Mouse (Mus musculus): ENCODE results near the gene Rin2. TPM values are rescaled to one million over a fixed set of nuclear protein-coding genes. Genes with fewer than 3 reads are reported as not detected.
"Not testable (repeated sequence)": the region's sequence is repeated elsewhere in the genome, so short reads cannot be mapped to it uniquely, and the experiment has no call there.

Gene Rin2
- polyA plus RNA-seq, 1 experiment from 2014 or later: 16.9 TPM

DNA sequence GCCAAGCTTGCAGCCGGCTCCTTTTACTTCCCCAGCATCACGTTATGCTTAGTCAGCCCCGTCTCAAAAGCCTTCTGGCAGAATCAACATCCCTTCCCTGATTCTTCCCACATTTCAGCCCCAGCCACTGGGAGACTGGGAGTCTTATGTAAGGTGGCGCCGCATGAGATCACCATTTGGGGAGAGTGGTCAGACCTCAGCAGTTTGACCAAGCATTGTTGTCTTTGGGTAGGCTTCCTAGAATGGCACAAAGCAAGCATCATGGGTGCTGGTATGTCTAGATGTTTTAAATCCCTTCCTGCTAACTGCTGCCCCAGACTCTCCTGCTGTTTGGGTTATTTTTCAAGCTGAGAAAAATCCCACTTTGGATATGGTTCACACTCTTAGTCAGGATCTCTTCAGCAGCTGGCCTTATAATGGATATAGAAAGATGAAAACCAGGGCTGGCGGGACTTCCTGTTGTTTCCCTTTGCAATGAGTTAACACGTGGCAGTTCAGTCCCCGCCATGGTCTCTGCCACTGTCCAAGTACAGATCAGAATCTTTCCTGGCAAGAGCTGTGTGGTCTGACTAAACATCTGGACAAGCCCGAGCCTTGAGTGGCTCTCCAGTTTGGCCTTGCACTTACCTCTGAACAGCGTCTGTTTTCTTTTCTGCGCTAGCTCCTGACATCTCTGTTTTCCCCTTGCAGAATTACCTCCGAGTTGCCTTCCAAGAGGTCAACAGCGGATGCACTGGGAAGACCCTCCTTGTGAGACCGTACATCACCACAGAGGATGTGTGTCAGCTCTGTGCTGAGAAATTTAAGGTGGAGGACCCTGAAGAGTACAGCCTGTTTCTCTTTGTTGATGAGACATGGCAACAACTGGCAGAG is 210.1 kb downstream of the Rin2 start:
- 50% methylated on average over 14 of the region's 14 CpGs for WGBS
- Histone ChIP-seq H3K4me1 (ENCODE audit: control insufficient read depth, insufficient read depth, low read length) (peaks cover 20% of the 10 kb centered on the region), H3K4me2 (ENCODE audit: low read depth, low read length) (no peak overlapping the region), H3K9ac (ENCODE audit: low read depth, low read length) (no peak overlapping the region), H3K4me3 (ENCODE audit: low read length) (no peak overlapping the region), H3K36me3 (ENCODE audit: control insufficient read depth, insufficient read depth, low read length) (peaks cover 6% of the 10 kb centered on the region; the same call in 1 of the 2 replicates), H3K27me3 (replicated peaks; ENCODE audit: control insufficient read depth, insufficient read depth, low read length) (no peaks in the 10 kb centered on the region), H3K27ac (ENCODE audit: low read length) (peak overlapping the region; percentile 72), H3K9me3 (ENCODE audit: control insufficient read depth, low read length) (no peaks in the 10 kb centered on the region)
- ATAC-seq: peak; percentile 34; the same call in 1 of the 2 replicates

DNA sequence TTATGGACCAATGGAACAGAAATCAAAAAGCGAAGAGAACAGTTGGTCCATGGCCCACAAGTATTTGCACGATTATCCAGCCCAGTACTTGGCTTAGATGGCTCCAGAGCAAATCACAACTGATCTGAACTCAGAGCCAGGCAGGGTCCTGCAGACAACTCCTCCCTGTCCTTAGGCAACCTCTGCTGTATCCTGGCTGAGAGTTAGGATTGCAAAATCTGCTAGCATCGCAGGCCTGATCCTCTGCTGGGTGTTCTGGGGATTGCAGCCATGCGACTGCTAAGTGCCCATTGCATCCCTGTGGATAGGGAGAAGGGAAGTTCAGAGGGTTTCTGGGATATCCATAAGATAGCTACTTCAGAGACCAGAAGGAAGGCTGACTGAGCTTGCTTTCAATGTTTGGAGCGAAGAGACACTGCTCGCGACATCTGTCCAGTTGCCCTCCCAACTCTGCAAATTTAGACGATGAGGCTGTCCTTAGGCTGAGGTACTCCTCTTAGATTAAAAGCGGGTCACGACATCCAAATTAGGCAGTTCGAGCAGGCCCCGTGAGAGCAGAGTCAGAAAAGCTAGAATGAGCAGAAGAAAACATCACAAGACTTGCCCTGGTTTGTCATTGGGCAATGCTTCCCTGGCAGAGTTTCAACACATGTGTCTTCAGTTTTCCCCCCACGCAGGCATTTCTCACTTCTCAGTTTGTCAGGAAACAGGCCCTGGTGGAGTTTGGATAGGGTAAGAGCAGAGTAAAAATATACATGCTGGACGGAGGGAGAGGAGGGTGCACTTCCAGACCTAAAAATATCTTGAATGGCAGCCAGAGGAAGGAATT is 213.1 kb downstream of the Rin2 start:
- no peak overlapping the region for H3K9ac ChIP-seq (ENCODE audit: low read depth, low read length)
- H3K4me3 ChIP-seq (ENCODE audit: low read length): no peak overlapping the region
- peak overlapping the region; percentile 67 for H3K27ac ChIP-seq (ENCODE audit: low read length)
- H3K9me3 ChIP-seq (ENCODE audit: control insufficient read depth, low read length): no peaks in the 10 kb centered on the region
- H3K36me3 ChIP-seq (ENCODE audit: control insufficient read depth, insufficient read depth, low read length): peaks cover 4% of the 10 kb centered on the region; the same call in 1 of the 2 replicates
- peaks cover 19% of the 10 kb centered on the region for H3K4me1 ChIP-seq (ENCODE audit: control insufficient read depth, insufficient read depth, low read length)
- 52% methylated on average over 14 of the region's 14 CpGs for WGBS
- H3K4me2 ChIP-seq (ENCODE audit: low read depth, low read length): no peak overlapping the region
- no peaks in the 10 kb centered on the region for H3K27me3 ChIP-seq (replicated peaks; ENCODE audit: control insufficient read depth, insufficient read depth, low read length)
- peak; percentile 68 for ATAC-seq

DNA sequence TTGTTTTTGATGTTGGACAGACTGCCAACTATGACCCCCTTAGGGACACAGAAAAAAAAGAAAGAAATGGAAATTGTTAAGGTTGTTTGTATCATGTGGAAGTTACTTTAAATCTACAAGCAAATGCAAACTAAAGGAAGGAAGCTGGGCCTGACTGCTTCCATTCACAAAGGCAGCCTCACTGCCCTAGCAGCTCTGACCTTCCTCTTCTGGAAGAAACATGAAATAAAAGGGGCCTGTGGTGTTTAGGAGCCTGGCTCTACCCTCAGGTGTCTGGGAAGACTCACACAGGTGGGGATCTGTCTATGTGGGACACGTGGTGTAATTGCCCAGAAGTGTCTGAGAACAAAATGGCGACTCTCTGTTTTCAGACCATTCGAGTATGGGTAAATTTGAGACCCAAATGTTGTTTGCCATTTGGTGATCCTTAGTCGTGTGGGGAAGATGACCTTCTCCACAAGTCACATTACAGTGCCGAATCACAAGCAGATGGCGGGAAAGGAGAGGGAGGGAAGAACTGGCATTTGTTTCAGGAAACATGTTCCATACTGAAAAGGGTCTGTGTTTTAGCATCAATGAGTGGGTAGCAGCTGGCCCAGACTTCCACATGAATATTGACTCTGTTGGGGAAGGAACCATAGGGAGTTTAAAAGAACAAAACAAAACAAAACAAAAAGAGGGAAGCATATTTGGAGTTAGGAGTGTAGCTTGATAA is 213.9 kb downstream of the Rin2 start:
- no peak overlapping the region for H3K9ac ChIP-seq (ENCODE audit: low read depth, low read length)
- peak overlapping the region; percentile 67; the same call in 1 of the 2 replicates for H3K27ac ChIP-seq (ENCODE audit: low read length)
- peaks cover 13% of the 10 kb centered on the region for H3K4me1 ChIP-seq (ENCODE audit: control insufficient read depth, insufficient read depth, low read length)
- H3K4me2 ChIP-seq (ENCODE audit: low read depth, low read length): no peak overlapping the region
- 0 out of 2 replicates have a peak, but pooled peaks have one; percentile 2 for ATAC-seq
- H3K4me3 ChIP-seq (ENCODE audit: low read length): no peak overlapping the region
- H3K27me3 ChIP-seq (replicated peaks; ENCODE audit: control insufficient read depth, insufficient read depth, low read length): no peaks in the 10 kb centered on the region
- H3K36me3 ChIP-seq (ENCODE audit: control insufficient read depth, insufficient read depth, low read length): peaks cover 4% of the 10 kb centered on the region; the same call in 1 of the 2 replicates
- 52% methylated on average over 6 of the region's 6 CpGs for WGBS
- no peaks in the 10 kb centered on the region for H3K9me3 ChIP-seq (ENCODE audit: control insufficient read depth, low read length)

DNA sequence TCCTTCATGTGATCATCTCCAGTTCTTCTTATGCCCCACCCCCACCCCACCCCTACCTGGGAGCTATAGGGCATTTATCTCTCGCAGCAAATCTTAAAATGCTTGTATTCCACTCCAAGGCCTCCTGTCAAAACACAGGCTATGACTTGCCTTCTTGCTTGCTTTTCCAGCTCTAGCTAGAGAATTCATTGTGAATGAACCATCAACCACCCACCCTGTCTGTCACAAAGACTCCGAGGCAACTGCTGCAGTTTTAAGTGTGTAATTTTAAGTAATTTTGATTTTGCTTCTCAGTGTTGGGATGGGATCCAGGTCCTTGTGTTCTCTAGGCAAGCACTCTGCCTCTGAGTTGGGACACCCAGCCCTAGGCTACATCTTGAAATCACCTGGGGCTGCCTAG is 215.6 kb downstream of the Rin2 start:
- Histone ChIP-seq H3K4me1 (ENCODE audit: control insufficient read depth, insufficient read depth, low read length) (0 out of 2 replicates have a peak, but pooled peaks cover 3% of the 10 kb centered on the region), H3K9me3 (ENCODE audit: control insufficient read depth, low read length) (no peaks in the 10 kb centered on the region), H3K36me3 (ENCODE audit: control insufficient read depth, insufficient read depth, low read length) (peaks cover 1% of the 10 kb centered on the region; the same call in 1 of the 2 replicates), H3K4me3 (ENCODE audit: low read length) (no peak overlapping the region), H3K27me3 (replicated peaks; ENCODE audit: control insufficient read depth, insufficient read depth, low read length) (no peaks in the 10 kb centered on the region), H3K4me2 (ENCODE audit: low read depth, low read length) (no peak overlapping the region), H3K9ac (ENCODE audit: low read depth, low read length) (no peak overlapping the region), H3K27ac (ENCODE audit: low read length) (no peak overlapping the region)
- ATAC-seq: no peak
- WGBS: 85% methylated on average over 2 of the region's 2 CpGs

GRCm38 (mm10) chr2:145893756-145894155 is 218.7 kb downstream of the Rin2 start:
- Histone ChIP-seq H3K9me3 (ENCODE audit: control insufficient read depth, low read length) (no peaks in the 10 kb centered on the region), H3K27ac (ENCODE audit: low read length) (no peak overlapping the region), H3K36me3 (ENCODE audit: control insufficient read depth, insufficient read depth, low read length) (no peaks in the 10 kb centered on the region), H3K4me1 (ENCODE audit: control insufficient read depth, insufficient read depth, low read length) (no peaks in the 10 kb centered on the region), H3K9ac (ENCODE audit: low read depth, low read length) (no peak overlapping the region), H3K4me2 (ENCODE audit: low read depth, low read length) (no peak overlapping the region), H3K4me3 (ENCODE audit: low read length) (no peak overlapping the region), H3K27me3 (replicated peaks; ENCODE audit: control insufficient read depth, insufficient read depth, low read length) (no peaks in the 10 kb centered on the region)
- WGBS: 100% methylated on average over 6 of the region's 6 CpGs
- no peak for ATAC-seq

DNA sequence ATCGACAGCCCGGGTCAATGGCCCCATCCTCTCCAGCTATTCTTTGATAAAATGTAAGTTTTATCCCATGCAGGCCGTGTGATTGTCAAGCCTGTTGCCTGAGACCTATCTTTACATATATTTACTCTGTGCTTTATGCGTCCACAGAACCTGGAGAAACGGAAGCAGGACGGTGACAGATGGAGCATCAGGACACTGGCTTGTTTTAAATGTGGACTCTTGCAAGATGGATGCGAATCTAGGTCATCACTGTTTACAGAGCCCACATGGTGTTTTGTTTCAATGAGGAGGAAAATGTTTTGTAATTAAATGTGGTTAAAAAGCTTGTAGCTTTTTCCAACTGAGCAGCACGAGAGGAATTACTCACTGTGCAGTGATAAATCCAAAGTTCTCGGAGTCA is 223.1 kb downstream of the Rin2 start:
- no peaks in the 10 kb centered on the region for H3K4me1 ChIP-seq (ENCODE audit: control insufficient read depth, insufficient read depth, low read length)
- H3K27ac ChIP-seq (ENCODE audit: low read length): no peak overlapping the region
- H3K36me3 ChIP-seq (ENCODE audit: control insufficient read depth, insufficient read depth, low read length): no peaks in the 10 kb centered on the region
- no peak for ATAC-seq
- H3K27me3 ChIP-seq (replicated peaks; ENCODE audit: control insufficient read depth, insufficient read depth, low read length): no peaks in the 10 kb centered on the region
- no peak overlapping the region for H3K4me3 ChIP-seq (ENCODE audit: low read length)
- 59% methylated on average over 9 of the region's 9 CpGs for WGBS
- no peak overlapping the region for H3K9ac ChIP-seq (ENCODE audit: low read depth, low read length)
- H3K9me3 ChIP-seq (ENCODE audit: control insufficient read depth, low read length): no peaks in the 10 kb centered on the region
- H3K4me2 ChIP-seq (ENCODE audit: low read depth, low read length): no peak overlapping the region

- WGBS: 73% methylated on average over 8 of the region's 8 CpGs
- H3K4me1 ChIP-seq (ENCODE audit: control insufficient read depth, insufficient read depth, low read length): peaks cover 13% of the 10 kb centered on the region
- not testable (repeated sequence) for H3K4me2 ChIP-seq (ENCODE audit: low read depth, low read length); H3K9ac ChIP-seq (ENCODE audit: low read depth, low read length); H3K27ac ChIP-seq (ENCODE audit: low read length); H3K27me3 ChIP-seq (replicated peaks; ENCODE audit: control insufficient read depth, insufficient read depth, low read length); ATAC-seq; H3K9me3 ChIP-seq (ENCODE audit: control insufficient read depth, low read length); H3K36me3 ChIP-seq (ENCODE audit: control insufficient read depth, insufficient read depth, low read length); H3K4me3 ChIP-seq (ENCODE audit: low read length)
Measured at GRCm38 (mm10) chr2:145900318-145900717, 225.3 kb downstream of the Rin2 start.

GRCm38 (mm10) chr2:145901861-145902260 is 226.8 kb downstream of the Rin2 start, which contains the start of gene Naa20:
Gene Naa20 (plus strand): TSS chr2:145902099.
- H3K36me3 ChIP-seq (ENCODE audit: control insufficient read depth, insufficient read depth, low read length): no peaks in the 10 kb centered on the region
- H3K9me3 ChIP-seq (ENCODE audit: control insufficient read depth, low read length): no peaks in the 10 kb centered on the region
- H3K4me1 ChIP-seq (ENCODE audit: control insufficient read depth, insufficient read depth, low read length): peaks cover 15% of the 10 kb centered on the region
- H3K27ac ChIP-seq (ENCODE audit: low read length): no peak within 1 kb of the TSS
- no peak within 1 kb of the TSS for H3K9ac ChIP-seq (ENCODE audit: low read depth, low read length)
- 85% methylated on average over 6 of the region's 6 CpGs for WGBS
- peak within 1 kb of the TSS; percentile 35 for H3K4me2 ChIP-seq (ENCODE audit: low read depth, low read length)
- no peaks in the 10 kb centered on the region for H3K27me3 ChIP-seq (replicated peaks; ENCODE audit: control insufficient read depth, insufficient read depth, low read length)
- peak within 1 kb of the TSS; percentile 95 for H3K4me3 ChIP-seq (ENCODE audit: low read length)
- no peak for ATAC-seq

Data from intestine, embryonic 16.5 days (tissue).